Mouse (Mus musculus) monocyte, adult 5-6 weeks (primary cell): ENCODE measurements around the gene Abcc4. TPM values are rescaled to one million over a fixed set of nuclear protein-coding genes. Genes with fewer than 3 reads are reported as not detected.

ENCODE experiments used
- ATAC-seq: fragments of 153-309, 156-312 bp; replicated peaks from 2 replicates; pipeline ENCODE4 v1.8.0; 2017; ENCODE audit warnings: mild to moderate bottlenecking; ENCODE audit not compliant: low TSS enrichment, insufficient number of reproducible peaks, severe bottlenecking, poor library complexity, low FRiP score
- total RNA-seq: library from RNA; stranded (forward); fragments of 200-1000, 200-491, 200-594 nt; gene quantifications from 3 replicates; pipeline ENCODE4 v1.2.3, GENCODE M21; 2017

Abcc4 gene
- total RNA-seq, 1 experiment from 2014 or later = 11.1 TPM

DNA sequence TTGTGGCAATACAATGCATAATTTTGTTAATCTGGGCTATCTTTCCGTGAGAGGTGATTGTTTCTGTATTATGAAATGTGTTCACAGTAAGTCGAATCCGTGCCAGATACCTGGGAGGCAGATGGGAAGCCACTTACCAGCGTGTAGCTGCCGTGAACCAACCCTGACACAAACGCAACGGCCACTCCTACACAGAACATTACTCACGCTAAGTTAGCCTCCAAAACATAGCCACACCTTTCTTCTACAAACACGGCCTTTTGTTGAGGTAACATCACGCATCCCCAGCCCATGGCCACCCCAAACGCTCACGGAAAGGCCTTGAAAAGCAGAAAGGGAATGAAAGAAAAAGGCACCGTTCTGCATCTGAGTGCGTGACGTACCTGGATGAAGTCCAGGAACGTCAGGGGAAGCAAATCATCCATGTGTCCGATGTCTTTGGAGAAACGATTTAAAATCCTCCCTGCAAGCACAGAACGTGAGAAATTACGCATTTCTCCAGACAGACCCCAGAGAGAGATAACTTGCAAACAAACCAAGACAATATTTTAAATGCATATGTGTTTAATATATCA, 153.0 kb downstream of the Abcc4 start:
- no peak for ATAC-seq

DNA sequence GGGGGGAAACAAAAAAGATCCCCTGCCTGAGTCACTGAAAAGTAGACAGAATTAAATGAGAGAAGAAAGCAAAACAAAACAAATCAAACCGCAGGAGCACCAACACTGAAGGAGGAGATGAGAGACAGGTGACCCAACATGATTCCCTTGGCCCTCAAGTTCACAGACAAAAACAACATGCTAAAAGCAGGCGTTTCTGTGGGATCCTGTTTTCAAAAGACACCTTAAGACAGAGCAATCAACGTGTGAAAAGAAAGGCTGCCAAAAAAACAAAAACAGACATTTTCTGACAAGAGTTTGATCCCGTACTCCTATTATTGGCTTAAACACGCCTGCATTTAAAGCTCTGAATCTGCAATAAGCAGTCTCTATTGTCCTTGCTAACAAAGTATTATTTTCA, 153.6 kb downstream of the Abcc4 start:
- ATAC-seq = no peak

DNA sequence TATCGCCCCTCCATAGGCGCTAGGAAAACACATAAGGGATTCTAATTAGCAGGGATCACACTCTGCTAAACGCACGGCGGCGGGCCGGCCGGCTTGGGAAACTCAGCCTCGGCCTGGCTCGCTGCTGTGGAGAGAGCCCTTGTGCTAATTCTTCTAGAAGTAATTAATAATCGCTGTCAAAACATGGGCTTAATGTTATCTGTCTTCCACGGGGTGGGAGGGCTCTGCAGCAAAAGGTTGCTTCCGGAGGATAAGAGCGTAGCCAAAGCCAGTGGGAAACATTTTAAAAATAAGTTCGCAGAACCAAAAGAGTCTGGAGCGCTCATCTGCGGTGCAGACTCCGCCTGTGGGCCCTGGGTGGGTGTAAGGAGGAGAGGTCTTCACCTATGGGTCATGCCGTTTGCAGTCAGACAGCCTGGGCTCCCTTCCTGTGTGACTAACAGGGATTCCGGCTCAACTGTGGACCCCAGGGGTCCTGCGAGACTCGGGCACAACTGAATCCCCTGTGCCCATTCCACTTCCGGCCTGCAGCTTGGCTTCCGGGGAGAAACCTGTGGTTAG, 154.2 kb downstream of the Abcc4 start:
- ATAC-seq = no peak

DNA sequence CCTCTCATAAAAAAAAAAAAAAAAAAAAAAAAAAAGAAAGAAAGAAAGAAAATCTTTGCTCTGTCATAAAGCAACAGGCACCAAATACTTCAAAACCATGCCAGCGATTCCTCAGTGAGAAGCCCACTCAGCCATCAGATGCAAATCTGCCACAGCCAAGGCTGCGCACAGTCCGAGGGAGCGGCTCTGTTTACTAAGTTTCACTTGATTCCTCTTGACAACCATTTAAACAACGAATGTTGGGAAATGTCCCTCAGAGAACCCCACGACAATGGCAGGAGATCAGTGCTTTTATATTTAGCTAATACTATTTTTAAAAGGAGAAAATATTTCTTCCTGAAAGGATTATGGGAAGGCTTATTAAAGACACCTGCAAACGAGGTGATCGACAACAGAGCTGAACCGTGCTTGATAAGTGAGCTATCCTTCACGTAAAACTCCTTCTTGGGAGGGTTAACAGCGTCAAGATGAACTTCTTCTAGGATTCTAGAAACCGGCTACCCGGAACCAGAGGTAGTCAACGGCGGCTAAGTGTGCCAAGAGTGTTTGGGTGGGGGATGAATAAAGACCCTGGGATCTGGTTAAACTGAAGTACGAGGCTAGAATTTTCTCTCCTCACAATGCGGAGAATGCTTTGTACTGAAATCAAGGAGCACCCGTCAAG, 154.8 kb downstream of the Abcc4 start:
- ATAC-seq = no peak

DNA sequence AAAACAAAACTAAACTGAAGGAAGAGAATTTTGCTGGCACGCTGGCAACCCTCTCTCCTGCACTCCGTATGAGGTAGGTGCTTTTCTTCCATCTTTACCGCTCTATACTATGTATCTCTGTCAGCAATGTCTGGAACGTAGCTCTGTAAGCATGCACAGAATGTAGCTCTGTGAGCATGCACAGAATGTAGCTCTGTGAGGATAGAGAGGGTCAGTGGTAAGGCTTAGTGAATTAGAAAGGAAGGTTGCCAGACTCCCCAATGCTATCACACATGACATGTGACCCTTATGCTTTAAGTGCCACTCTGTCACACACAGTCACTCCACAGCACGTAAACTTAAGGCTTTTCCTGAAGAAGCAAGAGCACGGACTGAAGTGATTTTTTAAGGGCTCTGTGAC, 161.5 kb downstream of the Abcc4 start:
- ATAC-seq = no peak

DNA sequence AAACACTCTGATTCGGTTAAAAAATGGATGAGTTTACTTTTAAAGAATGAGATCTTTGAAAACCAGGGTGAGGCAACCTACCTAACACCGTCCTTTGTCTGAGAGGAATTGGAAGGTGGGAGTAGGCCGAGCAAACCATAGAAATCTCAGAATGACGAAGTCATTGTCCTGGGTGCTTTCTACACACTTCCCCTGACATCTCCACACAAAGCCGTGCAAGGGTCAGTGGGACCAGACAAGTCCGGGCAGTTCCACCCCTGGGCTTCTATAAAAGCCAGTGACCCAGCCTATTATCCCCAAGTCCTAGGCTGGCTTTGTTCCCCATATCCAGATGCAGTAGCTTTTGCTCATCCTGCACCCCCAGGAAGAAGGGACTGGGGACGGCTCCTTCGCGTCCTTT, 163.1 kb downstream of the Abcc4 start:
- no peak for ATAC-seq

DNA sequence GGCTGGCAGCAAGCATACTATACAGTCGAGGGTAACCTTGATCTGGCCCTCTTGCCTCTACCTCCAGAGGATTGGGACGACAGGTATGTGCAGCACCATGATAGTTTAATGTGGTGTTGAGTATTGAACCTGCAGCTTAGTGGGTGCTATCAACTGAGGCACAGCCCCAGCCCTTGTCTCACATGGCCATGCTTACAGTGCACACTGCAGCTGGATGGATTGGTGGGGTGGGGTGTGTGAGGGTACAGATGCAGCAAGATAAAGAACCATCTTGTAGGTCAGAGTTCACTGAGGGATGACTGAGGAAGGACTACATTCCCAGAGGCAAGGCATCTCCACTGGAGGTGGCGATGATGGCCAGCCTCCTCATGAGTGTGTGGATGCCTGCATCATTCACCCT, 174.5 kb downstream of the Abcc4 start:
- ATAC-seq = no peak

DNA sequence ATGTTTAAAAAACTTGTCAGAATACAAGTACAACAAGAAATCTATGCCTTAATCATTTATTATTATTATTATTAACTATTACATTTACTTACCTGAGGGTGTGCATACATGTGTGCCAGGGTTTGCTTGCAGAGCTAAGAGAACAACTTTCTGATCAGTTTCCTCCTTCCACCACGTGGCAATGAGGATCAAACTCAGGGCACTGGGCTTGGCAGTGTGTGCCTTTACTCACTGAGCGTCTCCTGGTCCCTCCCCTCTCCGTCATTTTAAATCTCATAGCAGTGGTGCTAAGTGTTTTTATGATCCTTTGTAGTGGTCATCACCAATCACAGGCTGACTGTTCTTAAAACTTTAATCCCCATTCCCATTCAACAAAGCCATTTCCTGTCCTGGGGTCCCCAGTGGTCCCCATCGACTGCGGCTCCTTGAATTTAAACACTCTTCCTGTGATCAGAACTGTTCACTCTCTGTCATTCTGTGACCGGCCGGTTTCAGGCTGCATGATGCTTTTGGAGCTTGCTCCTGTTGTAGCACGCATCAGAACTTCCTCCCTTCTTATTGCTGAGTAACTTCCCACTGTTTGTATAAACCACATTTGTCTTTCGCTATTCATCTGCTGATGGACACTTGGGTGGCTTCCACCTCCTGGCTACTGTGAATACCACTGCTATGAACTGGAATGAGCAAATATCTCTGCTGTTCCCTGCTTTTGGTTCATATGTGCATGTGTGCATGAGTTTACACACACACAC, 191.6 kb downstream of the Abcc4 start:
- ATAC-seq = no peak

DNA sequence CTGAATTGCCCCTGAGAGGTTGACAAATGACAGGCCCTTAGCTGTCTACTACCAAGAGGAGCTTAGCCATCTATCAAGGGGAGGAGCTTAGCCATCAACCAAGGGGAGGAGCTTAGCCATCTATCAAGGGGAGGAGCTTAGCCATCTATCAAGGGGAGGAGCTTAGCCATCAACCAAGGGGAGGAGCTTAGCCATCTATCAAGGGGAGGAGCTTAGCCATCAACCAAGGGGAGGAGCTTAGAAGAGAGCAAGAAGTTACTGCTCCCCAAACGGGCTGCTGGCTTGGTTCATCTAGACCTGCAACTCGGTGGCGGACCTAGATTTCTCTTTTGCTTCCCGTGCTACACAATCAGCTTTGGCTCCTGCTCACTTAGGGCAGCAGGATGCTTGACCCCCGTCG, 194.3 kb downstream of the Abcc4 start:
- ATAC-seq = 0 out of 2 replicates have a peak, but pooled peaks have one; percentile 31

DNA sequence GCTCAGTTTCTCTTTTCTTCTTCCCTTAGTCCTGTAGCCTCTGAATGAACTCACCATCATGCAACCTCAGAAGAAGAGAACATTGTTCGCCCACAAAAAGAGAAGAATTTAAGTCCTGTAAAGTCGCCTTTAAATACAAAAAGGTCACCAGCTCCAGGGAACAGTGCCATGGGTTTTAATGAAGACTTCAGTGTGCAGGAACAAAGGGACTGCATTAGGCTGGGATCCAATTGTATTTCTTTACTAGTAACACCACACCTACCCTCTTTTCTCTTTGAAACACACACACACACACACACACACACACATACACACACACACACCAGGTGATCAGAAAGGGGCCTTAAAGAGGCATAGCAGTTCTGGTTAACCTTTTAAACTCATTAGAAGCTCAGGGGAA, 195.2 kb downstream of the Abcc4 start:
- ATAC-seq = no peak

DNA sequence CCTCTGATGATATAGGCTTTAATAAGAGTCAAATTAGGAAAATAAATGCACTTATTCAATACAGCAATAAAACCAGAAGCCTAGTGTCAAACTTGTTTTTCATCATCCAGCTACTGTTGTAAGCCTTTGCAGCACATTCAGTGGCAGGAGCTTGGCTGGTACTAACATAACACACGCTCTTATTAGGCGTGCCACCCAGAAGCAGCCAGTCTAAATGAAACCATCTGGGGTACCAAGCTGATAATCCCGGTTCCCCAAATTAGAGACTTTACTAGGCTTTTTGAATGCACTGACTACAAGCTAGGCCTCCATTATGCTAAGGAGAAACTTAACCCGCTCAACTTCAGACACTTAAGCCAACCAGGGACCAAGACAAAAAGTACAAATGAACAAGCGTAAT, 195.8 kb downstream of the Abcc4 start:
- ATAC-seq = no peak

DNA sequence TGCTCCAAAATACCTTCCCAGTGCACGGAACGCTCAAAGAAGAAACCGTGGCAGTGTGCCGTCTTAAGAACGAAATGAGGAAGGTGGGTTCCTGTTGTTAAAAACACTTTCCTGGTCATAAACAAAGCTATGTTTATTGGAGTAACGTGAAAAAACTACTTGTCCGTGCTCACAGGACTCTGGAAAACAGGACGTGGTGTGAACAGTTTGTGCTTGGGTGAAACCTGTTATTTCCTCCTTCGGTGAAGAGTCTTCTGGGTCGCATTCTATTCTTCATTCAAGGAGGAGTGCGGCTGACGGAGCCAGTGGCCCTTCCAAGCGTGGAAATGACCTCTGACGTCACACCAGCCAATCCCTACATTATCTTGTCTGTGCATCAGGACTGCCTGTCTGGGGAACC, 198.2 kb downstream of the Abcc4 start:
- no peak for ATAC-seq

DNA sequence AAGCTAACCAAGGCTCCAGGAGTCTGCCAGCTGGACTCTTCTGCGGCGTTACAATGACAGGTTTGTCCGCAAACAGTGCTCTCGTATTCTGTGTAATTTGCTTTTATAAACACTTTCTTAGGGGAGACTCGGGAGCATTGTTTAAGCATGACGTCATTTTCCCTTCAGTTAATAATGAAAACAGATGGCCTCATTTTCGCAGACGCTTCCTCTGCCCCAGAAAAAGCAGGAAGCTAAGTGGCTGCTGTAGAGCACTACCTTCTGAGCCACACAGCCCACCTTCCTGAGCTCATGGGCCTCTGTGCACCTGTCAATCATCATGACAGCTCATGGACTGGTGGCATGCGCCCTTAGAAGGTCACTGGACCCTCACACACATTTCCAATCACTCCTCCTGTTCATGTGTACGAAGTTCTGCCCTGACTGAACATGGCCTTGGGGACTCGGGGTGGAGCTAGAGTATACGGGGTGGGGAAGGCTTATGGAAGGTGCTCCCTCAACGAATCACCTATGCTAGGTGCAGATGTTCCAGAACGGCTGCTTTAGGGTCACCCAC, 199.3 kb downstream of the Abcc4 start:
- no peak for ATAC-seq

DNA sequence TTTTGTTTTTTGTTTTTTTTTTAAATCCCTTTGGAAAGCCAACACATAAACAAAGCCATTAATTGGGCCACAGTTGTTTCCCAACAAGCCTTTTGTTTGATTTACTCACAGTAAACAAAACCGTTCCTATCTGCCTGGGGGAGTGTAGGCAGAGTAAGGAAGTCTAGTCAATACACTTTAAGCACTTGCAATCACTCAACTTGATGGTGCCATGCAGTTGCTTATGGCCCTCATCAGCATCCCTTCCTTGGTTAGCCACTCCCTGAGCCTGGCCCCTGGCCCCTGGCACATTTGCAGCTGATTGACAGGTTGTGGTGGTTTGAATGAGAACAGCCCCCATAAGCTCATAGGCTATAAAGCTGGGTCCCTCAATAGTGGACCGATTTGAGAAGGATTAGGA, 209.3 kb downstream of the Abcc4 start:
- no peak for ATAC-seq

DNA sequence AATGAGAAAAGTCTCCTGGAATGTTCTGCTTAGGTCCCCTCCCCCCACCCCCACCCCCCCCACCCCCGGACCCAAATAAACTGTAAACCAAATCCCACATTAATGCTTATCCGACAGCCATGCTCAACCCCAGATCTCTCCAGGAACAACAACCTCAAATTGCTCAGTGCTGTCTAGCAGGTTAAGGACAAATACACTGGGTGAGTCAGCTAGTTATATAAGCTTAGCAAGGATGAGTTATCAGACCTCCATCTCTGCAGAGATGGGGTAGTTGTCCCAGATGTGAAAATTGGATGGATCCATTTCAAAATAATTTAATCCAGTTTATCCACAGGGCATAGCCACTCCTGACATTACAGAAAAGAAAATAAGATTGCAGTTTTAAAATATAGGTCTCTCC, 210.6 kb downstream of the Abcc4 start:
- no peak for ATAC-seq

DNA sequence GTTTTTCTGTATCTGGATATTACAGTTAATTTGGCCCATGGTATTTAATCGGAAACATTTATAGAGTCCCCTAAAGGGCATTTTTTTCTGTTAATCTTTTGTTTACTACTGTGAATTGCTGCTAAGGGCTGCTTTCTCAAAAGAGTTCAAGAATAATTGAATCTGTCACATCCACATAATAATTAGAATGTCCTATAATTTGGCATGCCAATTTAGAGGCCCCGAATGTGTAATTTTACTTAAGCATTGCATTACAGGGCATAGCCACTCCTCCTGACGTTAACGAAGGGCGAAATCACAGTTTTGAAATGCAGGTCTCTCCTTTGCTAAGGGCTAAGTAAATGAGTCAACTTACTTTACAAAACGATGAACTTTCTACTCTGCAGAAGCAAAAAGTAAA, 214.3 kb downstream of the Abcc4 start:
- ATAC-seq = no peak

DNA sequence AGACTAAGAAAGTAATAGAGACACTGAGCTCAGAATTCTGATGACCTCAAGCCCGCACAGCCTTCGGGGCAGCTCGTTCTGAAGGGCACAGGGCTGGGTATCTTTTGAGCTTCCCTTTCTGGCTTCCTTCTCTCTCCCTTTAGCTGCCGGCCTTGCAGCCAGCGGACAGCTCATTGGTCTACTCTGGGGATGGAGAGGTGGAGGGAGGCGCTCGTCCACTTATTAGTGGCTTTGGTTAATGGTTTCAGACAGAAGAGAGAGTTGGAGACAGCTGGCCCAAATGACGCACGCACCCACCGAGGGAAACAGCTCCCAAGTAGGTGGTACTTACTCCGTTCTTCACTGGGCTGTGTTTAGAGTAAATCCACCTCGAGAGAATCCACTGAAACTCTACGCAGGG, 214.7 kb downstream of the Abcc4 start:
- no peak for ATAC-seq

DNA sequence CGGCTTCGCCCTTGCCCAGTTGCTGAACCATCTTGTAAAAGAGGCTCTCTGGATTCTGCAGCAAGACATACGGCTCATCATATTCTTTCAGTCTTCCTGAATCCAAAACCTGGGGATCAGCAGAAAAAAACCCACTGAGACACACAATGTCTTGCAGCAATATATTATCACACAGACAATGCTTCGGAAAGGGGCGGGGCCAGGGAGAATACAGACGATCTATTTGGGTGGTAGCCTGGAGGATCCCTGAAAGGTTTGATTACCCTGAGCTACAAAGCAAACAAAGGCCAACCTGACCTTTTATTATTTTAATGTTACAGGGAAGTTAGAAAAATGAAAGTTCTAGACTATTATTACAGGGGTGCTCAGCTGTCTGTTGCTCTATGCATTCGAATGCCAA, 215.5 kb downstream of the Abcc4 start:
- ATAC-seq = no peak

DNA sequence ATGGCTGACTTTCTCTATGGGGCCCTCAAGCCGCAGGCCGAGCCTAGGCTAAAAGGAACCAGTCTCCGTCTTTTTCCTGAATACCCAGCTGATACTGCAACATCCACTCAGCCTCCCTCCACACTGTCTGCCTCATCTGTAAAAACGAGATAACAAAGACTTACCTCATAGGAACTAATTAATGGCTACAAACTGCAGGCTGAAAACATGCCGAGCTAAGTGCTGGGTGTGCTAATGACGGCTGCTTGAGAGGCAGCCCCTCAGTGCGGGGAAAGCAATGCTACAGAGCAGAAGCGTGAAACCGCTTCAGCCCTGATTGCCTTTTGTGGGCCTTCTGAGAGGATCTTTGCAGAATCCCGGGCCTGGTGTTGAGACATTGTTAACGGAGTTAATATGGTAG, 219.7 kb downstream of the Abcc4 start:
- ATAC-seq = no peak

DNA sequence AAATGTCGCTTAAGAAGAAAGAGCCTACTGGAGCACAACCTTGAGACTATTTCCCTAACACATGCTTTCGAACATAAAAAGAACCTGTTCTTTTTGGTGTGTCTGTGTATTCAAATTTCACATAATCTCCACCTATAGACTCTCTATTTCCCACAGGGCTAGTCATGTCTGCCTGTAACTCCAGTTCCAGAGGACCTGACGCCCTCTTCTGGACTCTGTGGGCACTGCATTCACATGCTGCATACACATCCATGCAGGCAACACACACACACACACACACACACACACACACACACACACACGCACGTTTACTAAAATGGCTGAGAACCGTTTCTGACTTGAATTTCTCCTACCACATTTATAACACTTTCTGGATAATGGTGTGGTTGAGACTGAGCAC, 220.4 kb downstream of the Abcc4 start:
- ATAC-seq = no peak
